Mouse (Mus musculus): ENCODE measurements around the gene Olfr303.
"Not testable (repeated sequence)": the region's sequence is repeated elsewhere in the genome, so short reads cannot be mapped to it uniquely, and the experiment has no call there.

Gene Olfr303

GRCm38 (mm10) chr7:86397689-86398088 lies at the start of gene Olfr303:
TSS of gene Olfr303 (minus strand) at chr7:86397789.
- DNase-seq (ENCODE audit: low spot score in 2 of 2) = no peak

- DNase-seq (ENCODE audit: low spot score in 2 of 2) = no peak
These were observed 6.0 kb upstream of the Olfr303 start, which contains the start of gene Olfr301 for GRCm38 (mm10) chr7:86403546-86403945. TSS of gene Olfr301 (plus strand) at chr7:86403846.

- DNase-seq (ENCODE audit: low spot score in 2 of 2) = no peak
These were observed 11.0 kb downstream of the Olfr303 start, which contains the start of gene Olfr304 for GRCm38 (mm10) chr7:86386558-86386957. TSS of gene Olfr304 (minus strand) at chr7:86386658.

- no peak for DNase-seq (ENCODE audit: low spot score in 2 of 2)
These were observed 11.8 kb downstream of the Olfr303 start for GRCm38 (mm10) chr7:86385769-86386168.

- no peak for DNase-seq (ENCODE audit: low spot score in 2 of 2)
These were observed 30.8 kb downstream of the Olfr303 start, which contains the start of gene Olfr305 for GRCm38 (mm10) chr7:86366828-86367227. TSS of gene Olfr305 (minus strand) at chr7:86366928.

GRCm38 (mm10) chr7:86346296-86346695 lies 51.3 kb downstream of the Olfr303 start:
- not testable (repeated sequence) for DNase-seq (ENCODE audit: low spot score in 2 of 2)

GRCm38 (mm10) chr7:86344253-86344652 lies 53.3 kb downstream of the Olfr303 start:
- DNase-seq (ENCODE audit: low spot score in 2 of 2) = no peak

- no peak for DNase-seq (ENCODE audit: low spot score in 2 of 2)
These were observed 54.6 kb downstream of the Olfr303 start for GRCm38 (mm10) chr7:86342881-86343565.
